Mouse (Mus musculus) kidney, postnatal 0 days (tissue): ENCODE measurements around the gene Sac3d1. TPM values are rescaled to one million over a fixed set of nuclear protein-coding genes. Genes with fewer than 3 reads are reported as not detected.
"Not testable (repeated sequence)": the region's sequence is repeated elsewhere in the genome, so short reads cannot be mapped to it uniquely, and the experiment has no call there.

ENCODE experiments used
- ATAC-seq: fragments of 200-750 bp; cut with Nextera tagmentation; replicated peaks from 2 replicates; pipeline ENCODE4 v1.8.0; 2017; ENCODE audit warnings: low read depth, moderate number of reproducible peaks, moderate TSS enrichment, moderate library complexity; ENCODE audit not compliant: low FRiP score
- DNase-seq: peaks from one replicate; pipeline ENCODE4 v3.0.0-alpha.2; 2016; ENCODE audit warnings: low spot score
- H3K27ac ChIP-seq: fragments of 300-500 bp; sonication (generic); 2 replicates; pipeline ENCODE4 v1.5.1; 2014; ENCODE audit warnings: mild to moderate bottlenecking
- H3K27me3 ChIP-seq: fragments of 300-500 bp; sonication (generic); 2 replicates; pipeline ENCODE4 v1.6.1; 2014; ENCODE audit warnings: low read length, mixed read lengths; ENCODE audit not compliant: insufficient read depth
- H3K36me3 ChIP-seq: fragments of 300-500 bp; sonication (generic); 2 replicates; pipeline ENCODE4 v1.6.1; 2014; ENCODE audit warnings: low read length, mixed read lengths; ENCODE audit not compliant: insufficient read depth
- H3K4me1 ChIP-seq: fragments of 300-500 bp; sonication (generic); replicated peaks from 2 replicates; pipeline ENCODE4 v1.6.1; 2014; ENCODE audit warnings: antibody characterized with exemption, low read length, mixed read lengths; ENCODE audit not compliant: insufficient read depth
- H3K4me2 ChIP-seq: fragments of 300-500 bp; sonication (generic); 2 replicates; pipeline ENCODE4 v1.6.1; 2014; ENCODE audit warnings: mild to moderate bottlenecking, low read length, moderate library complexity, mixed read lengths
- H3K4me3 ChIP-seq: fragments of 300-500 bp; sonication (generic); replicated peaks from 2 replicates; pipeline ENCODE4 v1.5.1; 2014; ENCODE audit warnings: low read depth, low read length
- H3K9ac ChIP-seq: fragments of 300-500 bp; sonication (generic); 2 replicates; pipeline ENCODE4 v1.6.1; 2014; ENCODE audit warnings: low read depth, low read length
- H3K9me3 ChIP-seq: fragments of 300-500 bp; sonication (generic); replicated peaks from 2 replicates; pipeline ENCODE4 v1.6.1; 2016; ENCODE audit warnings: low read length, inconsistent platforms, mixed read lengths
- CTCF ChIP-seq: IDR thresholded peaks from 2 replicates; pipeline ENCODE4 v1.5.1; 2016; ENCODE audit warnings: antibody characterized with exemption, low read depth, mild to moderate bottlenecking, moderate library complexity
- WGBS: fragments of 180-500 bp; shearing (Covaris S2); extraction: QIAGEN DNeasy Blood & Tissue Kit; methylation state at CpG from one replicate; pipeline ENCODE4 v1.1.7; 2014; 5-methylcytosine and 5-hydroxymethylcytosine counted together
- polyA plus RNA-seq: library from polyadenylated mRNA; unstranded; fragments of >200 nt; fragmentation: Nextera tagmentation; extraction: Ambion mirVana; gene quantifications from 2 replicates; pipeline ENCODE4 v1.2.1, GENCODE M21; 2015

Gene Sac3d1
- polyA plus RNA-seq, 1 experiment from 2014 or later = 35.9 TPM

- no peak for TF ChIP-seq CTCF
- Histone ChIP-seq H3K4me2 (no peak overlapping the region), H3K27ac (no peak overlapping the region), H3K4me1 (no peaks in the 10 kb centered on the region; the same call in 1 of the 2 replicates), H3K36me3 (no peaks in the 10 kb centered on the region), H3K9ac (no peak overlapping the region), H3K27me3 (no peaks in the 10 kb centered on the region), H3K9me3 (no peaks in the 10 kb centered on the region), H3K4me3 (no peak overlapping the region)
- DNase-seq = no peak
- no peak for ATAC-seq
- WGBS = 85% methylated on average over 7 of the region's 7 CpGs
Measured at GRCm38 (mm10) chr19:6132171-6132827, 13.8 kb upstream of the Sac3d1 start.

GRCm38 (mm10) chr19:6130414-6131128 lies 12.1 kb upstream of the Sac3d1 start:
- not testable (repeated sequence) for H3K27me3 ChIP-seq

DNA sequence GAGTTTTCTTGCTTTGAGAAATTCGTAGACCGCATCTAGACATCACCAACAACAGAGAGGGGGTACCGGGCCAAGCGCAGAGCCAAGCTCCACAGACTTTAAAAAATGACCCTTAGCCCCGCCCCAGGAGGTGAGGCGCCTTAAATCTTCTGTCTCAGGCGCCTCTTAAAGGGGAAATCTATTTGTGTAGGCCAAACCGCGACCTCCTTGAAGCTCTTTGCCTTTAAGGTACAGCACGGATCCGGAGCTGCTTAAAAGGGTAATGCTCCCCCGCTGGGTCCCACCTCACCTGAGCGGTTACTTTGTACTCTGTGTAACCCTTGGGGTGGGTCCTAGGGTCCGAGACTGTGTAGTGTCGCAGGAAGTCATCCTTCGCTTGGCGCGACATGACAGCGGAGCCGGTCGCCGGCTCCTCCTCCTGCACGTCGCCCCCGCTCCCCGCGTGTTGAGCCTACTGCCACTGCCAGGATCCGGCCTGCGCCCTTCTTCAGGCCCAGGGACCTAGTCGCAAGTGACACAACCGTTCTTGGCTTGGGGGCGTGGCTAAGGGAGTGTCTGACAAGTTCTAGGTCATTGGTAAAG lies 9.4 kb upstream of the Sac3d1 start, which contains the start of gene Snx15:
Gene Snx15, minus strand, starts transcription at position 545 of the 582 bp plus-strand sequence.
- Histone ChIP-seq H3K4me2 (peak within 1 kb of the TSS; percentile 56), H3K9ac (peak within 1 kb of the TSS; percentile 56), H3K4me1 (no peaks in the 10 kb centered on the region; the same call in 1 of the 2 replicates), H3K9me3 (no peaks in the 10 kb centered on the region), H3K27ac (peak within 1 kb of the TSS; percentile 92), H3K4me3 (peak within 1 kb of the TSS; percentile 35), H3K27me3 (no peaks in the 10 kb centered on the region), H3K36me3 (no peaks in the 10 kb centered on the region)
- TF ChIP-seq CTCF = 0 out of 2 replicates have a peak, but pooled peaks have one; percentile 5
- ATAC-seq (peak; percentile 92), DNase-seq (peak; percentile 98)
- under 1% methylated on average over 32 of the region's 32 CpGs for WGBS

More at GRCm38 (mm10) chr19:6130414-6131128, 12.1 kb upstream of the Sac3d1 start:
- not testable (repeated sequence) for H3K36me3 ChIP-seq, H3K9me3 ChIP-seq, H3K4me1 ChIP-seq, H3K4me3 ChIP-seq, H3K9ac ChIP-seq, H3K27ac ChIP-seq, H3K4me2 ChIP-seq, DNase-seq, ATAC-seq
- 81% methylated on average over 7 of the region's 7 CpGs for WGBS

- 58% methylated on average over 10 of the region's 10 CpGs for WGBS
- H3K4me2 ChIP-seq = peak overlapping the region; percentile 56
- H3K36me3 ChIP-seq = no peaks in the 10 kb centered on the region
- H3K27me3 ChIP-seq = no peaks in the 10 kb centered on the region
- H3K4me3 ChIP-seq = peak overlapping the region; percentile 35
- no peak overlapping the region; the same call in 1 of the 2 replicates for H3K9ac ChIP-seq
- no peak for ATAC-seq
- H3K27ac ChIP-seq = peak overlapping the region; percentile 92; the same call in 1 of the 2 replicates
- no peak for TF ChIP-seq CTCF
- DNase-seq = no peak
- no peaks in the 10 kb centered on the region for H3K9me3 ChIP-seq
- H3K4me1 ChIP-seq = no peaks in the 10 kb centered on the region; the same call in 1 of the 2 replicates
Measured at GRCm38 (mm10) chr19:6126789-6127580, 8.5 kb upstream of the Sac3d1 start.

GRCm38 (mm10) chr19:6126289-6126688 lies 7.8 kb upstream of the Sac3d1 start:
- no peak overlapping the region for H3K4me2 ChIP-seq
- ATAC-seq = no peak
- WGBS = 23% methylated on average over 4 of the region's 4 CpGs
- no peak overlapping the region for H3K9ac ChIP-seq
- H3K9me3 ChIP-seq = no peaks in the 10 kb centered on the region
- H3K27ac ChIP-seq = no peak overlapping the region
- H3K4me1 ChIP-seq = no peaks in the 10 kb centered on the region; the same call in 1 of the 2 replicates
- peak; percentile 55 for DNase-seq
- TF ChIP-seq CTCF = peak; percentile 86
- no peaks in the 10 kb centered on the region for H3K27me3 ChIP-seq
- H3K36me3 ChIP-seq = no peaks in the 10 kb centered on the region
- no peak overlapping the region for H3K4me3 ChIP-seq
